Mouse (Mus musculus) G1E (cell line): ENCODE measurements at regions not wholly inside any gene's neighbourhood (a gene's known extent, or its start where the extent isn't known, plus 50 kb on each side); places are given as distances from the start of the nearest gene placed in this dataset.

Experiments used
- ATAC-seq: 2 replicates; pipeline ENCODE4 v1.8.0; 2016; ENCODE audit warnings: mild to moderate bottlenecking; ENCODE audit not compliant: insufficient number of reproducible peaks, poor library complexity, low FRiP score, severe bottlenecking; ENCODE audit errors: extremely low read depth
- DNase-seq: peaks from one replicate; pipeline ENCODE4 v3.0.0; 2012; ENCODE audit warnings: low spot score
- H3K27me3 ChIP-seq: 2 replicates; pipeline ENCODE4 v1.6.1; 2012; ENCODE audit warnings: mild to moderate bottlenecking, low read length, inconsistent platforms; ENCODE audit not compliant: insufficient read depth
- H3K36me3 ChIP-seq: replicated peaks from 2 replicates; pipeline ENCODE3; 2012; ENCODE audit warnings: mild to moderate bottlenecking, inconsistent platforms
- H3K4me1 ChIP-seq: 2 replicates; pipeline ENCODE4 v1.6.1; 2012; ENCODE audit warnings: low read depth, low read length, inconsistent platforms, mixed read lengths; ENCODE audit not compliant: insufficient read depth
- H3K4me3 ChIP-seq: 2 replicates; pipeline ENCODE4 v1.5.1; 2012; ENCODE audit warnings: low read depth, mild to moderate bottlenecking, inconsistent platforms, low read length, moderate library complexity, mixed read lengths
- H3K9me3 ChIP-seq: replicated peaks from 2 replicates; pipeline ENCODE4 v1.6.1; 2012; ENCODE audit warnings: inconsistent platforms
- CTCF ChIP-seq: IDR thresholded peaks from 2 replicates; pipeline ENCODE4 v1.5.1; 2012; ENCODE audit warnings: low read depth, low read length, inconsistent platforms, mixed read lengths
- GATA1 ChIP-seq: IDR thresholded peaks from 2 replicates; pipeline ENCODE4 v1.6.1; 2012; ENCODE audit warnings: borderline replicate concordance, low read length, inconsistent platforms, mixed read lengths
- GATA2 ChIP-seq: IDR thresholded peaks from 2 replicates; pipeline ENCODE4 v1.6.1; 2012; ENCODE audit warnings: low read depth, low read length, inconsistent platforms, borderline replicate concordance
- POLR2AphosphoS5 ChIP-seq: IDR thresholded peaks from 2 replicates; pipeline ENCODE4 v1.6.1; 2012; ENCODE audit warnings: low read depth, low read length, inconsistent platforms; ENCODE audit not compliant: insufficient replicate concordance
- TAL1 ChIP-seq: conservative IDR thresholded peaks from 2 replicates; pipeline ENCODE4 v1.6.1; 2012; ENCODE audit warnings: low read depth, low read length, inconsistent platforms, mixed read lengths

DNA sequence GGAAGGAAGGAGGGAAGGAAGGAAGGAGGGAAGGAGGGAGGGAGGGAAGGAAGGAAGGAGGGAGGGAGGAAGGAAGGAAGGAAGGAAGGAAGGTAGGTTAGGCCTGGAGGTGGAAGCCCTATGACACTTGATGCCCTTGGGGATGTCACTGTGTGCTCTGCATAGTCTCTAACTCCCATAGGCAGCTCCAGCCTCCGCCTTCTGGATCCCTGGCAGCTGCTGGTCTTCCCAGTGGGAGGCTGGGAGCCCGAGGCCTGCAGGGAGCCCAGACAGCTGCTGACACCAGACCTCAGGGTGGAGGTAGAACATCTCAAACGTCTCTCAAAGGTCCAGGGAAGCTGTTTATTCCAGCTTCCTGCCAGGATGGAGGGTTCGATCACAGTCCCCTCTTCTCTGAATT lies 150.6 kb downstream of the Chst1 start:
- Histone ChIP-seq H3K27me3 (peaks cover 10% of the 10 kb centered on the region; the same call in 1 of the 2 replicates), H3K9me3 (no peaks in the 10 kb centered on the region), H3K4me3 (no peak overlapping the region), H3K36me3 (no peaks in the 10 kb centered on the region), H3K4me1 (no peaks in the 10 kb centered on the region)
- ATAC-seq: no peak
- TF ChIP-seq GATA1: no peak
- TF ChIP-seq TAL1: no peak
- no peak for TF ChIP-seq GATA2
- no peak for TF ChIP-seq POLR2AphosphoS5
- TF ChIP-seq CTCF: no peak
- no peak for DNase-seq

DNA sequence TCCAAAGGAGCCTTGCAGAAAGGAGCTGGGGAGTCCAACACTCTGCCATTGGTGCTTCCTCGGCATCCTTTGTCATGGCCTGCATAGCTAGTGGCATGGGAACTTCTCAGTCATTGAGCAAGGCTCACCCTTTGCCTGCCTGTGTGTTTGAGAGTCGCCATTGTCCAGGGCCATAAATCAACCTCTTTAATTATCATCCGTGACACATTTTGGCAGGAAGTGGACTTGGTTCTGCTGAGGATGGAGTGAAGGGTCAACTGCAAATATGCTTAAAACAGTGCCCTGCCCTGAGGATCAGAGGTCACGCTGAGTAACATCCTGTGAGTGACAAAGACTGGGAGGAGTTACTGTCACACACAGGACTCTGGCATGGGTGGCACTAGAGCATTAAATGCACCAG lies 151.2 kb downstream of the Chst1 start:
- Histone ChIP-seq H3K4me1 (no peaks in the 10 kb centered on the region), H3K36me3 (no peaks in the 10 kb centered on the region), H3K27me3 (peaks cover 10% of the 10 kb centered on the region; the same call in 1 of the 2 replicates), H3K9me3 (no peaks in the 10 kb centered on the region), H3K4me3 (no peak overlapping the region)
- TF ChIP-seq GATA2 (no peak), POLR2AphosphoS5 (no peak), CTCF (no peak), GATA1 (no peak), TAL1 (no peak)
- DNase-seq (no peak), ATAC-seq (no peak)

DNA sequence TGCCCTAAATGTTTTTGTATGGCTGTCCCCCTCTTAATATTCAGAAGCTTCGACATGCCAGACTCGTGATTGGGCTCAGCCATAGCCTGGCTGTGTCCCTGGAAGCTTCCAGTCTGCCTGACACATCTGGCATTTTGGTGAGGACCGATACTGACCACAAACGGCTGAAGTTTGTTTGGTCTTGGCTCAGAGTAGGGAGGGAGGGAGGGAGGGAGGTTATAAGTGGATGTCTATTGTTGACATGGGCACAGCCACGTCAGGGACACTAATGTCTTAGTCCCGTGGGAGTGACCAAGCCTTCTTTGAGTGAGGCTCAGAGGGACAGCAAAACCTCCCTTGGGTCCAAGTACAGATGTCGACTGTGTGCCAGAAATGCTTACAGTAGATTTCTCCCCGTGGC lies 151.7 kb downstream of the Chst1 start:
- ATAC-seq (no peak), DNase-seq (no peak)
- no peaks in the 10 kb centered on the region for H3K4me1 ChIP-seq
- TF ChIP-seq POLR2AphosphoS5 (no peak), GATA1 (no peak), TAL1 (no peak), GATA2 (no peak), CTCF (no peak)
- no peak overlapping the region for H3K4me3 ChIP-seq
- H3K36me3 ChIP-seq: no peaks in the 10 kb centered on the region
- peaks cover 10% of the 10 kb centered on the region; the same call in 1 of the 2 replicates for H3K27me3 ChIP-seq
- H3K9me3 ChIP-seq: no peaks in the 10 kb centered on the region

GRCm38 (mm10) chr2:92752156-92752555 lies 152.6 kb downstream of the Chst1 start:
- no peak for DNase-seq

DNA sequence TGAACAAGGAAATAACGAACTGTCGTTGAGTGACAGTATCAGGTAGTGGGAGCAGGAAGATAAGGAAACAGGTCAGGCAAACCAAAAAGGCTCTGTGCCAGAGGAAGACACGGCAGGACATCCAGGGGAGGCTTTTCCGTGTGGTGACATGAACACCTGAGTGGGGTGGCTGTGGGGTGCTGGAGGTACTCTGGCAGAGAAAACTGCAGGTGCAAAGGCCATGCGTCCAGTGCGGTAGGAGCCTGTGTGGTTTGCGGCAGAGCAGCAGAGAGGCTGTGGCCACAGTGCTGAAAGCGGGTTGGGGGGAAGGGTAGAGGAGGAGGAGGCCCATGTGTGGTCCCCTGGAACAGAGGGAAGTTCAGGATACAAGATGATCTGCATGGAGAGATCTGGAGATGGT lies 153.3 kb downstream of the Chst1 start:
- no peaks in the 10 kb centered on the region for H3K4me1 ChIP-seq
- ATAC-seq (no peak), DNase-seq (no peak)
- H3K27me3 ChIP-seq: peaks cover 10% of the 10 kb centered on the region; the same call in 1 of the 2 replicates
- no peaks in the 10 kb centered on the region for H3K36me3 ChIP-seq
- TF ChIP-seq GATA2: no peak
- no peak for TF ChIP-seq CTCF
- TF ChIP-seq GATA1: no peak
- no peak for TF ChIP-seq TAL1
- no peak for TF ChIP-seq POLR2AphosphoS5
- no peaks in the 10 kb centered on the region for H3K9me3 ChIP-seq
- H3K4me3 ChIP-seq: no peak overlapping the region

More at GRCm38 (mm10) chr2:92752156-92752555, 152.6 kb downstream of the Chst1 start:
- TF ChIP-seq POLR2AphosphoS5 (no peak), GATA2 (no peak), GATA1 (no peak), TAL1 (no peak), CTCF (no peak)
- no peaks in the 10 kb centered on the region for H3K36me3 ChIP-seq
- ATAC-seq: no peak
- no peaks in the 10 kb centered on the region for H3K4me1 ChIP-seq
- H3K27me3 ChIP-seq: peaks cover 10% of the 10 kb centered on the region; the same call in 1 of the 2 replicates
- no peaks in the 10 kb centered on the region for H3K9me3 ChIP-seq
- H3K4me3 ChIP-seq: no peak overlapping the region

DNA sequence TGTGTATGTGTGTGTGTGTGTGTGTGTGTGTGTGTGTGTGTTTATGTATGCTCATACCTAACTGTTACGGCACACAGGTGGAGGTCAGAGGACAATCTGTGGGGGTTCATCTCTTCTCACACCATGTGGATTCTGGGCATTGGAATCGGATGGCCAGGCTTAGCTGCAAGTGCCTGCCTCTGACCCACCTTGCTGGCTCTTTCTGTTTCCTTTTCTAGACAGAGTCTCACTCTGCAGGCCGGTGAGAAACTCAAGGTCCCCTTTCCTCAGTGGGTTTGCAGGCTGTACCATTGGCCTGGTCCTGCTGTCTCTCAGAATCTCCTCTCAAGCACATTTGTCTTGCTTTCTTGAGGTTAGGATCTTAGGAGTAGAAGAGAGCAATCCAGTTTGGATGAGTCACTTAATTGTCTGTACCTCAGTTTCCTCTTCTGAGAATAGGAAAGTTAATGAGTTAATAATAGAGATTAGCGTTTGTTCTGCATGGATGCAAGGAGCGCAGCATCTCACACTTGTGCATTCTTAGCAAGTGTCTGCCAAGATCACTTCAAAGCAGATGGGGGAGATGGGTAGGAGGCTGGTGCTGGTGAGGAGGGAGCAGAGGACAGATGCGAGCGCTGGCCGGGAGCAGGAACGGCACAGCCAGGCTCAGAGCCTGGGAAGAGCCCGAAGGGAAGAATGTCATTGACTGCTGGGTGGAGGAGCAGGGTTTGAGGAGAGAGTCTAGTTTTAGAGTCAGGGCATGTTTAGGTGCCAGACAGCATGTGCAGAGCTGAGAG lies 155.2 kb downstream of the Chst1 start:
- no peak for DNase-seq
- no peaks in the 10 kb centered on the region for H3K4me1 ChIP-seq
- no peaks in the 10 kb centered on the region for H3K36me3 ChIP-seq
- H3K4me3 ChIP-seq: no peak overlapping the region
- TF ChIP-seq POLR2AphosphoS5 (no peak), CTCF (no peak), TAL1 (no peak)
- ATAC-seq: no peak
- H3K27me3 ChIP-seq: peaks cover 10% of the 10 kb centered on the region; the same call in 1 of the 2 replicates
- H3K9me3 ChIP-seq: no peaks in the 10 kb centered on the region
